Mouse (Mus musculus): ENCODE measurements at regions not wholly inside any gene's neighbourhood (a gene's known extent, or its start where the extent isn't known, plus 50 kb on each side); places are given as distances from the start of the nearest gene placed in this dataset.

DNA sequence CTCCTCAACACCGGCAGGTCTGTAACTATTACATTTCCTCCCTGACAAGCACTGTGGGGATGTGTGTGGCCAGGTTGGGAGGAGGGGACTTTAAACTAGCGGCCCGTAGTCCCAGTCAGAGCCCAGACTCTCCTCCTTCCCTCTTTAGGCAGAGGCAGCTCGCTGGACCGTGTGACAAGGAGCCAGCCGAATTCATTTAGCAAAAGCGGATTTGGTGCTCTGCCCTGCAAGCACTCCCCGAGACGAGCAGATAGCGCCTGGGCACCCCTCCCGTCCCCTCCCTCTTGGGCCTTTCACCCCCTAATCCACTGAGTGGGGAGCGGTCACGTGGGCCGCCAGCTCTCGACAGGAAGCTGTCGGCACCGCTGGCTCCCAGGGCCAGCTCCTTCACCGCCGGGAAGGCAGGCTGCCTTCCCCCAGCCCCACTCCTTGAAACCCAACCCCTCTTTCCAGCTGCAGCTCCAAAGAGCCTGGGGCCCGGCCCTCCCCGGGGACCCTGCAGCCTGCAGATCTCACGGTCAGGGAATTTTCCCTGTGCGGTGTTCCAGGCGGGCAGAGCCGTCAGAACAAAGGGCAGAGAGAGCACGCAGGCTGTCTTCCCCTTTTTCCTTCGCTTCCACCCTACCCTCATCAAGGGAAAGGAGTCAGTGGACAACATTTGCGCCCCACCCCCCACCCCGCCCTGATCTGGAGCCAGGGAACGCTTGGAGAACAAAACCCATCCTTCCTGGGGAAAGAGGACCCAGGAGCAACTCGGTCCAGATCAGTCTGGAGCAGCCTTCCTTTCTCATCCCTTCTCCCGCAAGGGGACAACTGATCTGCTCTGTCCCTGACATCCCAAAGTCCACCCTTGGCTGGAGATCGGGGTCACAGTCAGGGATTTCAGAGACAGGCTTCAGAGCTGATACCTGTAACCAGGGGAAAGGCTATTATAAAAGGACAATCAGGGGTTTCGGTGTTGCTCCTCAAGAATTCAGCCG is 106.4 kb downstream of the Ephb3 start:
- peak overlapping the region; percentile 58 for H3K4me2 ChIP-seq (ENCODE audit: low read depth, low read length)
- peak; percentile 93 for ATAC-seq (replicated peaks; ENCODE audit: insufficient number of reproducible peaks, low FRiP score, low TSS enrichment, low read depth)
- H3K9ac ChIP-seq (replicated peaks; ENCODE audit: low read length) = peak overlapping the region; percentile 67
- H3K4me1 ChIP-seq (ENCODE audit: control insufficient read depth, insufficient read depth, low read length) = peaks cover 7% of the 10 kb centered on the region
- H3K27me3 ChIP-seq (ENCODE audit: control insufficient read depth, insufficient read depth, low read length) = no peaks in the 10 kb centered on the region
- peak overlapping the region; percentile 26 for H3K4me3 ChIP-seq (ENCODE audit: low read depth, low read length)
- H3K27ac ChIP-seq (replicated peaks; ENCODE audit: low read depth, low read length) = peak overlapping the region; percentile 94
- H3K9me3 ChIP-seq (replicated peaks; ENCODE audit: control insufficient read depth, low read length) = no peaks in the 10 kb centered on the region
- DNase-seq (ENCODE audit: low spot score) = peak; percentile 95
- H3K36me3 ChIP-seq (replicated peaks; ENCODE audit: control insufficient read depth, insufficient read depth, low read depth, low read length) = no peaks in the 10 kb centered on the region
- 1% methylated on average over 35 of the region's 35 CpGs for WGBS

GRCm38 (mm10) chr16:21311781-21312180 is 107.2 kb downstream of the Ephb3 start:
- peak overlapping the region; percentile 94; the same call in 1 of the 2 replicates for H3K27ac ChIP-seq (replicated peaks; ENCODE audit: low read depth, low read length)
- peaks cover 7% of the 10 kb centered on the region for H3K4me1 ChIP-seq (ENCODE audit: control insufficient read depth, insufficient read depth, low read length)
- DNase-seq (ENCODE audit: low spot score) (no peak), ATAC-seq (replicated peaks; ENCODE audit: insufficient number of reproducible peaks, low FRiP score, low TSS enrichment, low read depth) (no peak)
- H3K9me3 ChIP-seq (replicated peaks; ENCODE audit: control insufficient read depth, low read length) = no peaks in the 10 kb centered on the region
- H3K36me3 ChIP-seq (replicated peaks; ENCODE audit: control insufficient read depth, insufficient read depth, low read depth, low read length) = no peaks in the 10 kb centered on the region
- no peak overlapping the region for H3K4me3 ChIP-seq (ENCODE audit: low read depth, low read length)
- H3K9ac ChIP-seq (replicated peaks; ENCODE audit: low read length) = peak overlapping the region; percentile 67
- H3K27me3 ChIP-seq (ENCODE audit: control insufficient read depth, insufficient read depth, low read length) = no peaks in the 10 kb centered on the region
- H3K4me2 ChIP-seq (ENCODE audit: low read depth, low read length) = no peak overlapping the region

DNA sequence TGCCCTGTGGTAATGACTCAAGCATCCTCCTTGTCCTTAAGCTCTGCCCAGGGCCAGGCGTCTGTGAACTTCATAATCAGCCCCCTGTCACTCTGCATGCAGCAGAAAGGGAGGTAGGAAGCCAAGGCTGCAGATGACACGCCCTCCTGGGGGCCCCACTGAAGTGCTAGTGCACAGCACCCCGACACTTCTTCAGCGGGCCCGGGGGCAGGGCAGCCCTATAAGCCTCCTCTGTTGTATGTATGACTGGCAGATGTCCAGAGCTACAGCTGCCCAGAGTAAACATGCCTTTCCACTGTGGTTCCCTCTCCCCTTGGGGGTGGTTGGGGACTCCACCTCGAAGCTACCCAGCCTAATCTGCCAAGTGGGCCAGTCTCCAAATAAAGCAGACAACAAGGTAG is 107.2 kb upstream of the Vps8 start:
- no peak for ATAC-seq (replicated peaks; ENCODE audit: insufficient number of reproducible peaks, low FRiP score, low TSS enrichment, low read depth)
- no peak overlapping the region for H3K27ac ChIP-seq (replicated peaks; ENCODE audit: low read depth, low read length)

GRCm38 (mm10) chr16:21318009-21318639 is 104.8 kb upstream of the Vps8 start:
- WGBS = 67% methylated on average over 7 of the region's 7 CpGs
- ATAC-seq (replicated peaks; ENCODE audit: insufficient number of reproducible peaks, low FRiP score, low TSS enrichment, low read depth) (no peak), DNase-seq (ENCODE audit: low spot score) (no peak)
- Histone ChIP-seq H3K9me3 (replicated peaks; ENCODE audit: control insufficient read depth, low read length) (no peaks in the 10 kb centered on the region), H3K27ac (replicated peaks; ENCODE audit: low read depth, low read length) (no peak overlapping the region), H3K9ac (replicated peaks; ENCODE audit: low read length) (no peak overlapping the region), H3K4me2 (ENCODE audit: low read depth, low read length) (no peak overlapping the region), H3K4me3 (ENCODE audit: low read depth, low read length) (no peak overlapping the region), H3K36me3 (replicated peaks; ENCODE audit: control insufficient read depth, insufficient read depth, low read depth, low read length) (no peaks in the 10 kb centered on the region), H3K4me1 (ENCODE audit: control insufficient read depth, insufficient read depth, low read length) (peaks cover 5% of the 10 kb centered on the region; the same call in 1 of the 2 replicates), H3K27me3 (ENCODE audit: control insufficient read depth, insufficient read depth, low read length) (no peaks in the 10 kb centered on the region)

More for the DNA sequence above, 107.2 kb upstream of the Vps8 start:
- 78% methylated on average over 6 of the region's 6 CpGs for WGBS
- no peaks in the 10 kb centered on the region for H3K27me3 ChIP-seq (ENCODE audit: control insufficient read depth, insufficient read depth, low read length)
- no peaks in the 10 kb centered on the region for H3K9me3 ChIP-seq (replicated peaks; ENCODE audit: control insufficient read depth, low read length)
- no peak overlapping the region for H3K9ac ChIP-seq (replicated peaks; ENCODE audit: low read length)
- no peaks in the 10 kb centered on the region for H3K36me3 ChIP-seq (replicated peaks; ENCODE audit: control insufficient read depth, insufficient read depth, low read depth, low read length)
- H3K4me2 ChIP-seq (ENCODE audit: low read depth, low read length) = no peak overlapping the region
- no peak overlapping the region for H3K4me3 ChIP-seq (ENCODE audit: low read depth, low read length)
- DNase-seq (ENCODE audit: low spot score) = no peak
- peaks cover 2% of the 10 kb centered on the region for H3K4me1 ChIP-seq (ENCODE audit: control insufficient read depth, insufficient read depth, low read length)

GRCm38 (mm10) chr16:21318640-21319365 is 104.1 kb upstream of the Vps8 start:
- ATAC-seq (replicated peaks; ENCODE audit: insufficient number of reproducible peaks, low FRiP score, low TSS enrichment, low read depth) = no peak
- Histone ChIP-seq H3K27me3 (ENCODE audit: control insufficient read depth, insufficient read depth, low read length) (no peaks in the 10 kb centered on the region), H3K9ac (replicated peaks; ENCODE audit: low read length) (peak overlapping the region; percentile 14; the same call in 1 of the 2 replicates), H3K27ac (replicated peaks; ENCODE audit: low read depth, low read length) (no peak overlapping the region), H3K36me3 (replicated peaks; ENCODE audit: control insufficient read depth, insufficient read depth, low read depth, low read length) (no peaks in the 10 kb centered on the region), H3K4me2 (ENCODE audit: low read depth, low read length) (no peak overlapping the region), H3K4me1 (ENCODE audit: control insufficient read depth, insufficient read depth, low read length) (peaks cover 5% of the 10 kb centered on the region; the same call in 1 of the 2 replicates), H3K9me3 (replicated peaks; ENCODE audit: control insufficient read depth, low read length) (no peaks in the 10 kb centered on the region), H3K4me3 (ENCODE audit: low read depth, low read length) (no peak overlapping the region)
- DNase-seq (ENCODE audit: low spot score) = no peak
- 65% methylated on average over 9 of the region's 9 CpGs for WGBS

- ATAC-seq (replicated peaks; ENCODE audit: insufficient number of reproducible peaks, low FRiP score, low TSS enrichment, low read depth) = no peak
- Histone ChIP-seq H3K4me3 (ENCODE audit: low read depth, low read length) (no peak overlapping the region), H3K36me3 (replicated peaks; ENCODE audit: control insufficient read depth, insufficient read depth, low read depth, low read length) (no peaks in the 10 kb centered on the region), H3K4me1 (ENCODE audit: control insufficient read depth, insufficient read depth, low read length) (peaks cover 5% of the 10 kb centered on the region; the same call in 1 of the 2 replicates), H3K9me3 (replicated peaks; ENCODE audit: control insufficient read depth, low read length) (no peaks in the 10 kb centered on the region), H3K27me3 (ENCODE audit: control insufficient read depth, insufficient read depth, low read length) (no peaks in the 10 kb centered on the region), H3K4me2 (ENCODE audit: low read depth, low read length) (no peak overlapping the region), H3K27ac (replicated peaks; ENCODE audit: low read depth, low read length) (no peak overlapping the region), H3K9ac (replicated peaks; ENCODE audit: low read length) (no peak overlapping the region)
- DNase-seq (ENCODE audit: low spot score) = no peak
- 79% methylated on average over 2 of the region's 2 CpGs for WGBS
Measured at GRCm38 (mm10) chr16:21320284-21320683, 102.6 kb upstream of the Vps8 start.

DNA sequence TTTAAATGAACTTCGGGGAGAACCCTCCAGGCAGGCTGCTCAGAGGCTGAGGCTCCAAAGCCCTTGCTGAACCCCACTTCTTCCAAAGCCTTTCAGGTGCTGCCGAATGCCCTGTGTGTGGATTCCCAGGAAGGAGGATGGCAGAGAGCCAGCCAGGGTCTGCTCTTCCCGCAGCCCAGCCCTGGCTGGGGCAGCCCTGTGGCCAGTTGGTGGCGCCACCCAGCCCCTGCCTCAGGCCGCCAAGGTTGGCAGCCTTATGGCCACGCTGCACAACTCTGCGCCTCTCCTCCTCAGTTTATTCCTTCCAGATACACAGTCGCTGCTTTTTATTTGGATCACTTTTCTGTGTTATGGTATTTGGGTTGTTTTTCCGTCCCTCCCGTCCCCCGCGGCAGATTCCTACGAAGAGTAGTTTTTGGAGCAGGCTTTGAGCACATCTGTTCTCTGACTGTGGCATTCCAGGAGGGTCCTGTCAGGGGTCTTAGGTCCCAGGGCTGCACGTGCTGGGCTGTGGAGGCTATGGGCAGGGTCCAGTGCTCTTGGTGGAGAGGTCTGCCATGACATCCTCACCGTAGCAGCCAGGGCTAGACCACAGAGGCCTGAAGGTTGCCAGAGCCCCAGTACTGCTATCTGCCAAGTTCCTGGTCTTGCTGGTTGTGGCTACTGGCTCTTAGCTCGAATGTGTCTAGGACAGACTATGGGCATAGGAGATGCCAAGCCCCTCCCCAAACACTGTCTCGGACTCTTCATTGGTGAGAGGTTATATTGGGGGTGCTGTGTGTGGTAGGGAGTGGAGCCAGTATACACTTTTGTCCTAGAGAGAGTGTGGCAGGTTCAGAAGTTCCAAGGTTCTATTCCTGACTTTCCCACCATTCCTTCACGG is 101.5 kb upstream of the Vps8 start:
- no peaks in the 10 kb centered on the region for H3K27me3 ChIP-seq (ENCODE audit: control insufficient read depth, insufficient read depth, low read length)
- H3K9ac ChIP-seq (replicated peaks; ENCODE audit: low read length) = no peak overlapping the region
- no peak overlapping the region for H3K4me3 ChIP-seq (ENCODE audit: low read depth, low read length)
- H3K27ac ChIP-seq (replicated peaks; ENCODE audit: low read depth, low read length) = no peak overlapping the region
- H3K9me3 ChIP-seq (replicated peaks; ENCODE audit: control insufficient read depth, low read length) = no peaks in the 10 kb centered on the region
- ATAC-seq (replicated peaks; ENCODE audit: insufficient number of reproducible peaks, low FRiP score, low TSS enrichment, low read depth) (no peak), DNase-seq (ENCODE audit: low spot score) (peak; percentile 54)
- H3K4me2 ChIP-seq (ENCODE audit: low read depth, low read length) = no peak overlapping the region
- H3K4me1 ChIP-seq (ENCODE audit: control insufficient read depth, insufficient read depth, low read length) = peaks cover 5% of the 10 kb centered on the region; the same call in 1 of the 2 replicates
- H3K36me3 ChIP-seq (replicated peaks; ENCODE audit: control insufficient read depth, insufficient read depth, low read depth, low read length) = no peaks in the 10 kb centered on the region
- WGBS = 44% methylated on average over 18 of the region's 18 CpGs
